Mouse (Mus musculus) fat pad, adult 2 months (tissue): ENCODE results near the gene Hoxa2.

ENCODE experiments used
- DNase-seq: peaks from one replicate; pipeline ENCODE4 v3.0.0-alpha.2; 2011; ENCODE audit warnings: low read depth, low spot score; ENCODE audit errors: extremely low read depth

Gene Hoxa2

DNA sequence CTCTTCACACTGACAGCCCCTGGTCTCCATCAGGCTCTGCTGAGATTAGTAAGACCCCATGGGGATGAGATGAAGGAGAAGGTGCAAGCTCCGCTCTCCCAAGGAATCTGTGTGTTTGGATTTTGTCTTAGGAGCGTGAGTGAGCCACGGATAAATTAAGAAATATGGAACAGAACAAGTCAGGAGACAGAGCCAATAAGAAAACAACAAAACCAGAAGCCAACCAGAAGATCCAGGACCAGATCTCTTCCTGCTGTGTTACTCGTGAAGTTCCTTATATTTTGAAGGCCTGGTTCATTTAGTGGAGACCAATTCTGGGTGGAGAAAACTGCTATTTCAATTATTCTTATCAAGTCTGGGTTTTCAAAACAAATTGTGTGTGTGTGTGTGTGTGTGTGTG lies 13.1 kb downstream of the Hoxa2 start:
- DNase-seq: no peak

DNA sequence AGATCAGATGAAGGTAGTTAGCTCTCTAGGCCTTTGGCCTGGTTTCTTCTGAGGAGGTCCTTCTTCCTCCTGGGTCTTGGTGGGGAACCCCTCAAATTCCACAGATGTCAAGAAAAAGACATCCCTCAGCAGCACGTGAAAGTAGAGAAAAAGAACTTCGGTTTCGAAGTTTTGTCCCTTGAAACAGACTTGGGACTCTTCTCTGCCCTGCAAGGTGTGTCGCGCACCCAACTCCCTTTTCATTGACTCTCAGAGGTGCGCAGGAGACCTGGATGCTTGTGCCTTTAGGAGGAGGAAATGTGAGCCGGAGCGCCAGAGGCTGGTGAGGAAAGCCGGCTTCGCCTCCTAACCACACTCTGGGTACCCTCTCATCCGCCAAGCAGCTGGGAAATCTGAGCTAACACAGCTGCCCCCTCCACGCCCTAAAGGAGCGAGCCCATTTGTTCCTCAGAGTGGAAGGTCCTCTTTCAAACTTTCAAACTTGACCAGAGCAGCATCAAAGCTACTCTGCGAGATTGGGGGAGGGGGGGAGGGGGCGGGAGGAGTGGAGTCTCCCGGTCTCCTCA lies 14.1 kb downstream of the Hoxa2 start:
- no peak for DNase-seq

DNA sequence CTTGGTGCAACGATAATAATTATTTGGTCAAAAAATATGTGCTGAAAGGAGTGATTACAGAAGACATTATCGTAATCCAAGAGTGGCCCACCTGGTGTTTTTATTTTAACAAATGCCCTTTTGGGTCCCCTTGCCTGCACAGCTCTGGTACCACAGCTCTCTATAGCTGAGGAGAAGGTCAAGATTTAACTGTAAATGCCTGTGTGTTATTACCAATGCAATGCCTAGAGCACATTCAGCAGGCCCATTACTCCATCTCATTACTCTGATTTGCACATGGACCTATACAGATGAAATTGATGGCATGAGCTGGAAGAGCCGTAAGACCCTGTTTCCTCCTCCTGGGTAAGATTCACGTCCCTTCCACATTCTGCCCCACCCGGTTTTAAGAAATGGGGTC lies 25.5 kb downstream of the Hoxa2 start:
- DNase-seq: no peak

DNA sequence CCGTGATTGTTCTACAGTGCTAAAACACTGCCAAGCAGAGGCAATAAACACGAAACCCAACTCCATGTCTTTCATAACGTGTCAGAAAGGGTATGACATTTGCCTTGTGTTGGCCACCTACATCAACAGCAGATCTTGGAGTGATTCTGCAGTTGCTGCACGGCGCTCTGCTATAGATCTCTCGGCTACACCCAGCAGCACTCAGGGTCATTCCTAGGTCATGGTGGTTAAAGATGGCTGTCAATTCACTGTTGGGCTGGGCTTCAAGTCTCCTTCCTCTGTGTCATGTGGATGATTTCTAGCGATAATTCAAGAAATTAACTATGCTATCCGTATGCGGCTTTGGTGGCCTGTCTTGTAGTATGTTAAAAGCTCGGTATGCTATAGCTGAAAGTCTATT lies 26.1 kb downstream of the Hoxa2 start:
- DNase-seq: no peak

DNA sequence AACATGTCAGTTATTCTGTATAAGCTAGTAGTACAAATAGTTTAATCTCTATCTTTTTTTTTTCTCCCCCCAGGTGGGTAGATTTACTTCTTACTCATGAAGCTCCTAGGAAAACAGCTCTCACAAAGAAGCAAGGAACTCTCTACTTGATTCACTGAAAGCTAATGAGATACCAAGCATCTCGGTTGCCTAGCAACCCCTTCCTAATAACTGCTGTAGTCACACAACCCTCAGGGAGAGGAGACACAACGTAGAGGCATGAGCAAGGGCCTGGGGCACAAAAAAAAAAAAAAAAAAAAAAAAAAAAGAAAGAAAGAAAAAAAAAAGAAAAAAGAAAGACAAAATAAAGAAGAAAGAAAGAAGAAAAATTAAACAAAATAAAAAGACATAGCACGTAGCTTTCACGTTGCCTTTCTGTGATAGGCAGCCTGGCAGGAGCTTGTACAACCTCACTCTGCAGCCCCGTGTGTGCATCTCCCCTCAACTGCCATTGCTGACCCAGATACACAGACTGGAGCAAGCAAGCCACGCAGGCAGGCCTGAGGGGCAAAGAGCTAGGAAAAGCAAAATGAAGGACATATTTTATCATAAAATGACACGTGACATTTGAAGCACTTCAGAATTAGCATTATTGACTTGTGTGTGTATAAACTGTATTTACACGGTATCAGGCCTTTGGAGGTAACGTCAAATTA lies 26.6 kb downstream of the Hoxa2 start:
- no peak for DNase-seq

DNA sequence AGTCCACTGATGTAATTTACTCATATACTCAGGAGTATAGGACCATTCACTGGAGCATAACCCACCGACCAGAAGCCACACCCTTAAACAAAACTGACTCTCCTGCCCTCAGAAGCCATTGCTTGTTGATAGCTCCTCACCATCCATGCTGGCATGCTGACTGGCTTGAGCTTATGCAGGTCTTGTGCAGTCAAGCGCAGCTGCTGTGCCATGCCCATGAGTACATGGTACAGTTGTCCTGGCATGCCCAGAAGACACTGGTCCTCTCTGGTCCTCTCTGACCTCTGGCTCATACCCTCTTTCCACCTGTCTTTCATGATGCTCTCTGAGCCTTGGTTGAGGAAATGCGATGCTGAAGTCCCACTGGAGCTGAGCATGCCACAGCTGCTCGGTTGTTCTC lies 41.0 kb downstream of the Hoxa2 start:
- no peak for DNase-seq

DNA sequence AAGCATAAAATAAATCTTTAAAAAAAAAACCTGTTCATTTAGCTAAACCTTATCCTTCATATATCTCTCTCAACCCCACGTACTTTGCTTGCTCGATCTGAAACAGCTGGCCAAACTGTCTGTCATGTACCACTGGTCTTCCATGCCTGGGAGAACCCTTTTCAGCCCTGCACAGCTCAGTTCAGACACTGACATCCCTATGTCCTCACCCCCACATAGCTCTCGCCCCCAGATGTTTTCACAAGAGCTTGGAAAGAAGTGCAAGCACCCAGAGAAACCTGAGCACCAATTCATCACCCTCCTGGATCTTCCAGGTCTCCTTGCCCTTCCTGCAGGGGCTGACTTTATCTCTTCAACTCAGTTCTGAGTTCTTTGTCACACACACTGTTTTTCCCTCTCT lies 43.5 kb downstream of the Hoxa2 start:
- DNase-seq: no peak

DNA sequence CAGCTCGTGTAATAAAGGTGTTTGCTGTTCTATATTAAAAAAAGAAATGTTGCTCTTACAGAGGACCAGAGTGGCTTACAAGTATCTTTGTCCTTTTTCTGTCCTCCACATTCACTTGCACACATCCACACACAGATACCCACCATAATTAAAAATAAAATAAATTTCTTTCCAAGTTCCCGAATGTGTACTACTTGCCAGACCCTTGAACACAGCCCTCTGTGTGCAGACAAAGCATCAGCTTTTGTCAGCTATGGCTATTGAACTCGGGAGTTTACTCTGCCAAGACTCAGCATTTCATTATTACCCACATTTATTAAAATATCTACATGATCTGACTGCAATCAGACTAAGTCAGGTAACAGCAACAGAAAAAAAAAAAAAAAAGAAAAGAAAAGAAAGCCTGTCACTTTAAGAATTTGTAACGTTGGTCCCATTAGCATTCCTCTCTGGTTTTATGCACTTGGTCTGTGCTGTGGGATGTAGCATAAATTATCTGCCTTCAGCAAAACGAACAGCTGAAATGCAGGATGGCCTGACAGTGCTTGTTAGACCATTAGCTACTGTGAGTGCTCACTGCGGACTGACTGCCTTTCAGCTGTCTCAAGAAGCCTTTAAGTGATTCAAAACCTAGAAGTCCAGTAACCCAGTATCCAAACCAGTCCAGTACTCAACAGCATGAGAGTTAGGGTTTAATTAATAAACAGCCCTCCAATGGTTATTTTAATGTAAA lies 45.6 kb downstream of the Hoxa2 start:
- no peak for DNase-seq

DNA sequence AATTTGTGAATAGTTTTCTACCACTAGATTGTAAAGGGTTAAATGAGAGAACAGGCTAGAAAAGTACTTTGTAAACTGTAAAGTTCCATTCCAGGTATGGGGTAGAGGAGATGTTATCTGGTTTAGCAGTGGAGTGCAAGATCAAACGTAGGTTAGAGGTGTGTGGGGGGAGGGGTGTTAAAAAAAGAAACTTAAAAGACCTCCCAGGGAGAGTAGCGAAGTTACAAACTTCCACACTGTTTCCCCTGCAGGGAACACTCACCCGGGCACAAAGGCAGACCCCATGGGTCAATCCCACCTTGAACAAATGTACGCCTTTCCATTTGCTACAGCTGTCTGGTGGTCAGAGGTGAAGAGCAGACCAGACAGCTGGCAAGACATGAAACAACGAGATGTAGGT lies 48.7 kb downstream of the Hoxa2 start:
- DNase-seq: no peak
